Mouse (Mus musculus) E14TG2a.4 (cell line): Measurements from ENCODE around the gene Serpinh1.

ENCODE experiments used
- CTCF ChIP-seq: conservative IDR thresholded peaks from 2 replicates; pipeline ENCODE4 v1.5.1; 2014; ENCODE audit warnings: low read length
- NANOG ChIP-seq: IDR thresholded peaks from 2 replicates; pipeline ENCODE4 v1.6.1; 2014; ENCODE audit warnings: borderline replicate concordance, low read length, mixed read lengths

DNA sequence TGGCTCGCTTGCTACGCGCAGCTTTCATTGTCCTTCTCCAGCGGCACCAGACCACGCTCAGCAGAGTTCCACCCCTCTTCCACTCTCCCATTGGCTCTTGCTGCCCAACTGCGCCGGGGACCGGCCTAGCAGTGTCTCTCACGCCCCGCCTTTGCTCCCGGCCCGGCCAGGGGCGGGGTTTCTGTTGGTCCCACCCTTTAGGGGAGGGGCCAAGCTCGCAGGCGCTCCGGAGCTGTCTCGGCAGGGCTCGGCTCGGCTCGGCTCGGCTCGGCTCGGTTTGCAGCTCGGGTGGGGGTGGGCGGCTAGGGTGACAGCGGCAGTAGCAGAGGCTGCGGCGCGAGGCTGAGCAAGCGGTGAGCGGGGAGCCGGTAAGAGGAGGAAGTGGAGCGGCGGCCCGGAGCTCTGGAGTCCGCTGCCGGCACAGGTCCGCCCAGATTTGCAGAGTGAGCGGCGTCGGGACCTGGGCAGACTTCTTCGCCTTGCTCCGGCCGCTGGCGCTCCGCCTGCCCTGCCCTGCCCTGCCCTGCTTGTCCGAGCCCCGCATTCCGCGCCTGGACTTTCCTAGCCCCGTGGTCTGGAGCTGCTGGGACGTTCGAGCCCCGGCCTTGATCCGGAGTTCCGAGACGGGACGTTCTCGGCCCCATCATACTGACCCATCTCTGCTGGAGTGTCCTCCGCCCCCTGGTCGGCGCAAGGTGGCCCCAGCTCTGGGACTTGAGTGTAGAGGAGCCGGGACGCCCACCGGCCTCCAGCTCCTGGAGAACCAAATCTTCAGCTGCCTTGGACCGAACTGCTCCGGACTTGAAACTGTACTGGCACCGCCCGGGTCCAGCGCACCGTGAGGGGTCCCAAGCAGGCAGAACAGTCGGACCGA lies 28.4 kb upstream of the Serpinh1 start, which contains the start of gene Gdpd5:
- TF ChIP-seq CTCF: no peak
- TF ChIP-seq NANOG: no peak
